ENCODE assay signal across 8 mouse cellular contexts in the genomic region with DNA sequence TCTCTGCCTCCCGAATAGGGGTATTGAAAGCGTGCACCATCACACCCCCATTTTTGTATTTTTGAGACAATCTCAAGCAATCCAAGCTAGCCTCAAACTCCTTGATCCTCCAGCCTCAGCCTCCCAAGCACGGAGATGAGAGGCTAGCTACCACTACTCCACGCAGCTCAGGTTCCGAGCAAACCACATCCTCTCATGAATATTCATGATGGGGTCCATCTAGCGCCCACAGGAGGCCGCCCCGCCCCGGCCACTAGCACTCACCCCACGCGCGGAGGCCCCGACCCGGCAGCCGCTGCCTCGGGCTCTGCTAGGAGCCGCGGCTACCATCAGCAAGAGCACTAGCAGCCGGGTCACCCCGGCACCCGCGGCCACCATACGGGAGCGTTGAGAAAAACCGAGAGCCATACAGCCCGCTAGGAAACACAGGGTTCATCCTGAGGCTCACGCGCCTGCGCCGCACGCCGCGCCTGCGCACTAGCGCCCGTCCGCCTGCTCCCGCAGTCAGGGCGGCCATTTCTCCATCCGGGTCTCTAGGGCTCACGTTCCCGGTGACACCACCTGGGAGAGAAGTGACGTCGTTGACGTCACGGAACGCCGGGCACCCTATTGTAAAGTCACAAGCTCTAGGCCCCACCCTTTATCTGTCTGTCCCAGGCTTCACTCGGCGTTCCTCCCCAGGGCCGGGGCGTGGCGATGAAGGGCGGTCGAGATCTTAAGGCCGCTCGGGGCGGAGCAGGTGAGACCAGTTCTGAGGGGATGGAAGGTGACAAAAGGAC. TPM values are rescaled to one million over a fixed set of nuclear protein-coding genes. Genes with fewer than 3 reads are reported as not detected.
DNase-seq lines count a peak whose midpoint lies in the region; ATAC-seq and TF ChIP-seq lines count a peak whose summit lies in the region.

A gene (minus strand): TSS at position 538 of the 779 bp plus-strand sequence.
A gene (plus strand): TSS at position 590 of the 779 bp plus-strand sequence.

- no peaks in the 10 kb centered on the region for H3K27me3 ChIP-seq in ES-Bruce4 (ENCODE audit: control insufficient read depth, insufficient read depth, low read length, poor library complexity, severe bottlenecking)
- H3K27me3 ChIP-seq in forebrain, embryonic 13.5 days, result no peaks in the 10 kb centered on the region
- no peaks in the 10 kb centered on the region for H3K27me3 ChIP-seq in liver, postnatal 0 days (ENCODE audit: insufficient read depth, low read length)
- no peaks in the 10 kb centered on the region for H3K27me3 ChIP-seq in neural tube, embryonic 14.5 days (ENCODE audit: control insufficient read depth, insufficient read depth, low read length)

- ATAC-seq in cerebellum, adult (ENCODE audit: insufficient number of reproducible peaks, low FRiP score, low TSS enrichment), result peak; percentile 93
- peak; percentile 97 for ATAC-seq in forebrain, embryonic 13.5 days
- peak; percentile 96 for ATAC-seq in liver, postnatal 0 days
- peak; percentile 96 for ATAC-seq in neural tube, embryonic 14.5 days (ENCODE audit: low read depth)

- H3K9me3 ChIP-seq in ES-Bruce4 (replicated peaks; ENCODE audit: control insufficient read depth, insufficient read depth, low read length, poor library complexity, severe bottlenecking), result no peaks in the 10 kb centered on the region
- no peaks in the 10 kb centered on the region for H3K9me3 ChIP-seq in forebrain, embryonic 13.5 days (replicated peaks)
- H3K9me3 ChIP-seq in liver, postnatal 0 days (ENCODE audit: low read length), result no peaks in the 10 kb centered on the region
- no peaks in the 10 kb centered on the region for H3K9me3 ChIP-seq in neural tube, embryonic 14.5 days (ENCODE audit: control insufficient read depth, low read length)

- DNase-seq in heart, postnatal 10 days, result peak; percentile 98
- DNase-seq in large intestine, adult 2 months (ENCODE audit: low read depth, low spot score), result peak; percentile 93
- peak; percentile 97 for DNase-seq in liver, postnatal 0 days
- peak; percentile 97 for DNase-seq in testis, postnatal 10 days (ENCODE audit: low spot score)

- no peak for TF ChIP-seq EP300 in ES-Bruce4 (IDR thresholded peaks at IDR 0.05; ENCODE audit: insufficient read depth, low read depth, low read length)
- TF ChIP-seq EP300 in liver, postnatal 0 days (IDR thresholded peaks at IDR 0.05; ENCODE audit: low read depth), result no peak; the same call in 1 of the 2 replicates

- H3K4me3 ChIP-seq in ES-Bruce4 (ENCODE audit: low read depth, low read length), result peak within 1 kb of the TSS; percentile 81
- H3K4me3 ChIP-seq in forebrain, embryonic 13.5 days, result peak within 1 kb of the TSS; percentile 80
- H3K4me3 ChIP-seq in liver, postnatal 0 days (ENCODE audit: low read depth, low read length), result peak within 1 kb of the TSS; percentile 60
- H3K4me3 ChIP-seq in neural tube, embryonic 14.5 days (ENCODE audit: low read depth, low read length), result peak within 1 kb of the TSS; percentile 77

- H3K9ac ChIP-seq in ES-Bruce4 (ENCODE audit: low read depth, poor library complexity, severe bottlenecking), result peak within 1 kb of the TSS; percentile 80
- H3K9ac ChIP-seq in forebrain, embryonic 13.5 days, result peak within 1 kb of the TSS; percentile 93
- peak within 1 kb of the TSS; percentile 70 for H3K9ac ChIP-seq in liver, postnatal 0 days (replicated peaks)
- H3K9ac ChIP-seq in neural tube, embryonic 14.5 days (replicated peaks; ENCODE audit: low read depth, low read length), result peak within 1 kb of the TSS; percentile 89

- WGBS in forebrain, embryonic 13.5 days, result 1% methylated on average over 58 of the region's 58 CpGs
- WGBS in large intestine, adult 2 months, result under 1% methylated on average over 58 of the region's 58 CpGs
- under 1% methylated on average over 58 of the region's 58 CpGs for WGBS in liver, postnatal 0 days (ENCODE audit: insufficient replicate concordance)
- WGBS in neural tube, embryonic 14.5 days, result under 1% methylated on average over 58 of the region's 58 CpGs

- peak within 1 kb of the TSS; percentile 81 for H3K27ac ChIP-seq in ES-Bruce4 (ENCODE audit: insufficient read depth, low read length)
- peak within 1 kb of the TSS; percentile 95 for H3K27ac ChIP-seq in forebrain, embryonic 13.5 days
- H3K27ac ChIP-seq in liver, postnatal 0 days (ENCODE audit: low read depth), result peak within 1 kb of the TSS; percentile 95
- peak within 1 kb of the TSS; percentile 95 for H3K27ac ChIP-seq in neural tube, embryonic 14.5 days (ENCODE audit: low read depth, low read length)

- TF ChIP-seq CTCF in ES-Bruce4 (IDR thresholded peaks at IDR 0.05; ENCODE audit: low read depth, low read length), result no peak
- peak; percentile 21; the same call in 1 of the 2 replicates for TF ChIP-seq CTCF in liver, postnatal 0 days (IDR thresholded peaks at IDR 0.05; ENCODE audit: low read depth)

- peak within 1 kb of the TSS; percentile 83 for H3K4me2 ChIP-seq in forebrain, embryonic 13.5 days
- peak within 1 kb of the TSS; percentile 81 for H3K4me2 ChIP-seq in liver, postnatal 0 days (ENCODE audit: low read depth, low read length)
- H3K4me2 ChIP-seq in neural tube, embryonic 14.5 days (ENCODE audit: low read depth, low read length), result peak within 1 kb of the TSS; percentile 76

- no peaks in the 10 kb centered on the region for H3K4me1 ChIP-seq in ES-Bruce4 (ENCODE audit: control insufficient read depth, insufficient read depth, low read length)
- H3K4me1 ChIP-seq in forebrain, embryonic 13.5 days, result peaks cover 32% of the 10 kb centered on the region
- peaks cover 24% of the 10 kb centered on the region for H3K4me1 ChIP-seq in liver, postnatal 0 days (ENCODE audit: insufficient read depth)
- peaks cover 6% of the 10 kb centered on the region; the same call in 1 of the 2 replicates for H3K4me1 ChIP-seq in neural tube, embryonic 14.5 days (ENCODE audit: control insufficient read depth, insufficient read depth, low read length)

- no peaks in the 10 kb centered on the region for H3K36me3 ChIP-seq in ES-Bruce4 (ENCODE audit: control insufficient read depth, insufficient read depth, low read length, poor library complexity, severe bottlenecking)
- H3K36me3 ChIP-seq in forebrain, embryonic 13.5 days (ENCODE audit: poor library complexity, severe bottlenecking), result peaks cover 31% of the 10 kb centered on the region
- H3K36me3 ChIP-seq in liver, postnatal 0 days (replicated peaks; ENCODE audit: insufficient read depth, low read length), result peaks cover 17% of the 10 kb centered on the region
- peaks cover 12% of the 10 kb centered on the region for H3K36me3 ChIP-seq in neural tube, embryonic 14.5 days (ENCODE audit: control insufficient read depth, insufficient read depth, low read length)

- TF ChIP-seq POLR2A in ES-Bruce4 (IDR thresholded peaks at IDR 0.05; ENCODE audit: insufficient read depth, low read length), result peak; percentile 89

- intact Hi-C loops in heart, postnatal 10 days (cut with DNase I), result no loop called here

RNA-seq across cellular contexts. Expression of the first gene that starts in this region (rescaled TPM):
- polyA plus RNA-seq in ES-Bruce4 (2011; ENCODE audit: insufficient read depth, insufficient read length, low read depth, missing spikeins), result 67.7 and 75.3 TPM in 2 replicates
- polyA plus RNA-seq in forebrain, embryonic 13.5 days (2015; fragmentation: Nextera tagmentation; extraction: Ambion mirVana), result 101 and 106 TPM in 2 replicates
- 100 to 1,000 TPM; 101 to 102 TPM for total RNA-seq in heart, postnatal 10 days (2021)
- 144 and 159 TPM in 2 replicates for polyA plus RNA-seq in large intestine, adult 2 months (2012; rRNA removed)
- polyA plus RNA-seq in liver, postnatal 0 days (2015; fragmentation: Nextera tagmentation; extraction: Ambion mirVana), result 32.4 and 35.9 TPM in 2 replicates
- 153 and 162 TPM in 2 replicates for polyA plus RNA-seq in neural tube, embryonic 14.5 days (2014; fragmentation: Nextera tagmentation; extraction: Ambion mirVana)

RNA-seq across cellular contexts. Expression of the second gene that starts in this region (rescaled TPM):
- 5.6 and 7.4 TPM in 2 replicates for polyA plus RNA-seq in ES-Bruce4 (2011; ENCODE audit: insufficient read depth, insufficient read length, low read depth, missing spikeins)
- polyA plus RNA-seq in forebrain, embryonic 13.5 days (2015; fragmentation: Nextera tagmentation; extraction: Ambion mirVana), result 30.1 and 35.0 TPM in 2 replicates
- 1 to 10 TPM; 5.1 to 6.0 TPM for total RNA-seq in heart, postnatal 10 days (2021)
- polyA plus RNA-seq in large intestine, adult 2 months (2012; rRNA removed), result 1.1 and 1.5 TPM in 2 replicates
- polyA plus RNA-seq in liver, postnatal 0 days (2015; fragmentation: Nextera tagmentation; extraction: Ambion mirVana), result 3.3 and 4.1 TPM in 2 replicates
- polyA plus RNA-seq in neural tube, embryonic 14.5 days (2014; fragmentation: Nextera tagmentation; extraction: Ambion mirVana), result 19.5 and 24.9 TPM in 2 replicates

Comparison
In these comparisons a context has a peak if more than half of its experiments do, and no peak if none do; other contexts are left out.
1. Peak in every context shown above with its lines: DNase-seq, ATAC-seq, H3K4me3 ChIP-seq and H3K27ac ChIP-seq.